Mouse (Mus musculus): ENCODE results near the gene Rab22a. TPM values are rescaled to one million over a fixed set of nuclear protein-coding genes. Genes with fewer than 3 reads are reported as not detected.
A peak's percentile ranks its signal among the peaks of the same experiment; 100 is the strongest.

The Rab22a gene
- polyA plus RNA-seq, 1 experiment from 2014 or later = 33.0 TPM

DNA sequence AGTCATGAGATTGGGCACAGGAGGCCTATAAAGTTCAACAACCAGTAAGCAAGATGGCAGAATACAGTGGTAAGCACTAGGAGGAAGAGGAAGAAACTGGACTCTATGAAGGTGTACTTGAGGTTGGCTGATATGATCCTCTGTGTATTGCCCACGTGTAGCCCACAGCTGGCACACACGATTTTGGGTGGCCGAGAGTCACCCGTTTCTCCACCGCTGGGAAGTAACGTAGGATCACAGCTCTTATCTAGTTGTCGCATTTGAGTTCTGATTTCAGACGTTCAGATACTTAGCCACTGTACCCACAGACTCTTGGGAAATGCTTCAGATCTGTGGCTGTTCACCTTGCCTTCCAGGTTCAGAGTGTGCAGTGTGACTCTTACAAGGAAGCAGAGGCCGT, 78.7 kb downstream of the Rab22a start:
- no peaks in the 10 kb centered on the region for H3K9me3 ChIP-seq (replicated peaks; ENCODE audit: low read length)
- H3K4me1 ChIP-seq (replicated peaks; ENCODE audit: insufficient read depth, low read length) = peaks cover 14% of the 10 kb centered on the region
- ATAC-seq (replicated peaks; ENCODE audit: low FRiP score, low read depth) = no peak
- H3K9ac ChIP-seq (ENCODE audit: low read depth, low read length) = peak overlapping the region; percentile 81
- H3K4me2 ChIP-seq (ENCODE audit: low read length) = peak overlapping the region; percentile 77
- peak overlapping the region; percentile 83 for H3K4me3 ChIP-seq (replicated peaks; ENCODE audit: low read depth, low read length)
- no peaks in the 10 kb centered on the region for H3K27me3 ChIP-seq (ENCODE audit: insufficient read depth, low read length)
- no peak for DNase-seq (ENCODE audit: low spot score)
- no peak for TF ChIP-seq CTCF (IDR thresholded peaks at IDR 0.05; ENCODE audit: low read depth)
- no peak overlapping the region for H3K27ac ChIP-seq
- WGBS = 77% methylated on average over 9 of the region's 9 CpGs
- H3K36me3 ChIP-seq (ENCODE audit: insufficient read depth, low read length) = no peaks in the 10 kb centered on the region

DNA sequence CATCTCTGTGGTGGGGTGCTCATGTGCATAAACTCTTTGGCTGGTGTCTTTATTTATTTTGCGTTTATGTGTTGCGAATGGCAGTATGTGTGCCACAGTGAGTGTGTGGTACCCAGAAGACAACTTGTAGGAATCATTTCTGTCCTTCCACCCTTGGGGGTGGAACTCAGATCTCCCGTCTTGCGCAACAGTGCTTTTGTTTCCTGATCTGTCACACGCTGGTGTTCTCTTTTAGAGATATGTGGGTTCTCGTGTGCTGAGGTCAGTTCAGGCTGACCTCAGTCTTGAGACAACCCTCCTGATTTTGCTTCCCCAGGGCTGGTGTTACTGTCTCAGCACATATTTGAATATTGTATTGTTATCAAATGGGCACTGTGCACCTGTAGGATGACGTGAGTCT, 79.5 kb downstream of the Rab22a start:
- no peak for DNase-seq (ENCODE audit: low spot score)
- 85% methylated on average over 7 of the region's 7 CpGs for WGBS
- Histone ChIP-seq H3K4me2 (ENCODE audit: low read length) (no peak overlapping the region), H3K4me1 (replicated peaks; ENCODE audit: insufficient read depth, low read length) (peaks cover 14% of the 10 kb centered on the region), H3K27me3 (ENCODE audit: insufficient read depth, low read length) (no peaks in the 10 kb centered on the region), H3K4me3 (replicated peaks; ENCODE audit: low read depth, low read length) (no peak overlapping the region), H3K9ac (ENCODE audit: low read depth, low read length) (no peak overlapping the region), H3K27ac (no peak overlapping the region), H3K9me3 (replicated peaks; ENCODE audit: low read length) (no peaks in the 10 kb centered on the region), H3K36me3 (ENCODE audit: insufficient read depth, low read length) (no peaks in the 10 kb centered on the region)
- ATAC-seq (replicated peaks; ENCODE audit: low FRiP score, low read depth) = no peak
- TF ChIP-seq CTCF (IDR thresholded peaks at IDR 0.05; ENCODE audit: low read depth) = no peak

DNA sequence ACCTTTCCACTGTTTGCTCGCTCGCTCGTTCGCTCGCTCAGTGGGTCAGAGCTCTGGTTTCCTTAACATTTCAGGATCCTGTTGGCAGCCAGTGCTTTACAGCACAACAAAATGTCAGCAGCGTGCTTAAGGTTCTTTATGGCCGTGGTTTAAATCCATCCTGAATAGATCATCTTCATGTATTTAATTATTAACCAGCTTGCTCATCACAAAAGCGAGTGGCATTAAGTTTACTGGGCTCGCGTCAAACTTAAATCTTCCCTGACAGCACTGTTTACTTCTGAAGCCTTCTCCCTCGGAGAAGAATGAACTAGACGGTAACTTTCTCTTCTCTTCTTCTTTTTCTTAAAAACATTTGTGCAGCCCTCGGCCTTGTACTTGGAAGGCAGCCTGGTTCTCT, 82.5 kb downstream of the Rab22a start:
- TF ChIP-seq CTCF (IDR thresholded peaks at IDR 0.05; ENCODE audit: low read depth) = no peak
- WGBS = 52% methylated on average over 13 of the region's 13 CpGs
- Histone ChIP-seq H3K36me3 (ENCODE audit: insufficient read depth, low read length) (no peaks in the 10 kb centered on the region), H3K27me3 (ENCODE audit: insufficient read depth, low read length) (no peaks in the 10 kb centered on the region), H3K9ac (ENCODE audit: low read depth, low read length) (peak overlapping the region; percentile 9; the same call in 1 of the 2 replicates), H3K4me2 (ENCODE audit: low read length) (no peak overlapping the region), H3K4me1 (replicated peaks; ENCODE audit: insufficient read depth, low read length) (peaks cover 14% of the 10 kb centered on the region), H3K27ac (peak overlapping the region; percentile 51), H3K9me3 (replicated peaks; ENCODE audit: low read length) (no peaks in the 10 kb centered on the region), H3K4me3 (replicated peaks; ENCODE audit: low read depth, low read length) (no peak overlapping the region)
- no peak for DNase-seq (ENCODE audit: low spot score)
- ATAC-seq (replicated peaks; ENCODE audit: low FRiP score, low read depth) = no peak

DNA sequence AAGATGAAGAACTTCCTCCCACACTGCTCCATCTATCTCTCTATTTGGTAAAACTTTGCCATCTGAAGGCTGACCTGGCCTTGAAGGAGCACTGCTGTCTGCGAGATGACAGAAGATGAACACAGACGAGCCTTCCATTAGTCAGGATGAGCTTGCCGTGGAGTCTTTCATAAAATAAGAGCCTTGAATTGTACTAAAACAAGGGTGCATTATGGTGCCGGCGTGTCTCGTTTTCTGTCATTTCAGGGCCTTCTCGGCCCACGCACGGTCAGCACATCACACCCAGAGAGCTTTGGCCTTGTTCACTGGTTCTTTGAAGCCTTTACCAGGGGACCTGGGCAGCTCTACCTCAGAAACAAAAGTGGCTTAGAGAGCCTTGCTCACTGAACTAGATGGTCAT, 83.2 kb downstream of the Rab22a start:
- no peak for TF ChIP-seq CTCF (IDR thresholded peaks at IDR 0.05; ENCODE audit: low read depth)
- no peaks in the 10 kb centered on the region for H3K27me3 ChIP-seq (ENCODE audit: insufficient read depth, low read length)
- no peak for DNase-seq (ENCODE audit: low spot score)
- no peaks in the 10 kb centered on the region for H3K9me3 ChIP-seq (replicated peaks; ENCODE audit: low read length)
- H3K9ac ChIP-seq (ENCODE audit: low read depth, low read length) = peak overlapping the region; percentile 9; the same call in 1 of the 2 replicates
- no peak overlapping the region for H3K4me3 ChIP-seq (replicated peaks; ENCODE audit: low read depth, low read length)
- no peak overlapping the region for H3K27ac ChIP-seq
- peaks cover 14% of the 10 kb centered on the region for H3K4me1 ChIP-seq (replicated peaks; ENCODE audit: insufficient read depth, low read length)
- no peak overlapping the region for H3K4me2 ChIP-seq (ENCODE audit: low read length)
- ATAC-seq (replicated peaks; ENCODE audit: low FRiP score, low read depth) = no peak
- no peaks in the 10 kb centered on the region for H3K36me3 ChIP-seq (ENCODE audit: insufficient read depth, low read length)
- 79% methylated on average over 9 of the region's 9 CpGs for WGBS

DNA sequence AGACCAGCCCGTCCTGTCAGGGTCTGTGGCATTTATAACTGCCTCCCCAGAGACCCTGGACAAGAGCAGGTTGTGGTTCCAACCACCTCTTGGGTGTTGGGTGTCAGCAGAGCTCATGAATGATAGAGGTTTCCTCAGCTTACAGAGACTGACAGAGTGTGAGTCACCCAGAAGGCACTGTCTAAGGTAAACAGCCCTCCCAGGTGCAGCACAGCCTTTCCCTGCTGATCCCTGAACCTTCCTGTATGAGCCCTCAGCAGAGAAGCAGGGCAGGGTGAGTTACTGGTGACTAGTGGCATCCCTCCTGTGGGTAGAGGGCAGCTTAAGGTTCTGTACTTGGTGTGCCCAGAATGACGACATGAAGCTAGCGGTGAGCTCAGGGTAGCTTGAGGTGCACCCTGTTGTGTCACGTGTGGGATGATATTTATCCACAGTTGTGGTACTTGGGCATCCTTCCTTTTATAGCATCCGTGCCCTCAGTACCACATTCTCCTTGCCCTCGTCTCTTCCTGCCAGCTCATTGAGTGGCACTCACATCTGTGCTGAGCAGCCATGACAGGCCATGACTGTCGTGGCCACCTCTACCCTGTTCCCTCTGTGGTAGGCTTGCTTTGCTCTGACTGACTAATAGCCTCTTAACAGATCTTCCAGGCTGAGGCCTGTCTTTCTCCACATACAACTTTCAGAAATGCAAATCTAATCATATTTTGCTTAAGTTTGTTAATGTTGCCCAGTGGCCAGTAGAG, 84.7 kb downstream of the Rab22a start:
- no peak for TF ChIP-seq CTCF (IDR thresholded peaks at IDR 0.05; ENCODE audit: low read depth)
- Histone ChIP-seq H3K27me3 (ENCODE audit: insufficient read depth, low read length) (no peaks in the 10 kb centered on the region), H3K27ac (no peak overlapping the region), H3K4me1 (replicated peaks; ENCODE audit: insufficient read depth, low read length) (peaks cover 4% of the 10 kb centered on the region; the same call in 1 of the 2 replicates), H3K4me2 (ENCODE audit: low read length) (no peak overlapping the region), H3K9ac (ENCODE audit: low read depth, low read length) (no peak overlapping the region), H3K4me3 (replicated peaks; ENCODE audit: low read depth, low read length) (no peak overlapping the region), H3K36me3 (ENCODE audit: insufficient read depth, low read length) (no peaks in the 10 kb centered on the region), H3K9me3 (replicated peaks; ENCODE audit: low read length) (no peaks in the 10 kb centered on the region)
- DNase-seq (ENCODE audit: low spot score) (no peak), ATAC-seq (replicated peaks; ENCODE audit: low FRiP score, low read depth) (0 out of 2 replicates have a peak, but pooled peaks have one; percentile 13)
- 82% methylated on average over 7 of the region's 7 CpGs for WGBS

DNA sequence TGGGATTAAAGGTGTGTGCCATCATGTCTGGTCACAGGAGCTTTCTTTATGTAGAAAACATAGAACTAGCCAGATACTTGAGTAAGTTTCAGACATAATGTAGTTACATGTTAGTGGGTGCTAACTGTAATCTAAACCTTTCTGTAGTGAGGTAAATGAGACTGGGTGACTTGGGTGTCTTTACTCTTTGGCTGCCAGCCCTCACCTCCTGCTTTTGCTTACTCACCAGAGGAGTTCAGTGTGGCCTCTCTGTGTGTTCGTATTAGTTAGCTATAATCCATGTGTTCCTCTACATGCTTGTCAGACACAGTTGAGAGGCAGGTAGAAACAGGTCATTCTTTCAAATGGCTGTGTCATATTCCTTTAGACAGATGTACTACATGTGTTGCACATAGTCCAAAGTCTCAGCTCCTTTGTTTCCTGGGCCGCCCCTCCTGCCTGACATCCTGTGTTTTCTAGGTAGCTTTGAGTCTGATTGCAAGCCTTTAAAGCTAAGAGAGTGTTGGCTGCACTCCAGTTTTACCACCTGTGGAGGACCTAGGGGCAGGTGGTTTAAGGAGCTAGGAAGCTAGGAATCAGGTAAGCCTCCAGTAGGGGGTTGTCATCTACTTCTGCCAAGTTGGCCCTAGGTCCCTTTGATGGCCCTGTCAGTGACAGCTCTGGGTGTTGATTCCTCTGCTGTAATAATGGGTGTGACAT, 89.5 kb downstream of the Rab22a start:
- DNase-seq (ENCODE audit: low spot score) (no peak), ATAC-seq (replicated peaks; ENCODE audit: low FRiP score, low read depth) (peak; percentile 46; the same call in 1 of the 2 replicates)
- WGBS = 77% methylated on average over 2 of the region's 2 CpGs
- Histone ChIP-seq H3K27me3 (ENCODE audit: insufficient read depth, low read length) (no peaks in the 10 kb centered on the region), H3K4me3 (replicated peaks; ENCODE audit: low read depth, low read length) (no peak overlapping the region), H3K9ac (ENCODE audit: low read depth, low read length) (no peak overlapping the region), H3K27ac (no peak overlapping the region), H3K4me1 (replicated peaks; ENCODE audit: insufficient read depth, low read length) (no peaks in the 10 kb centered on the region), H3K9me3 (replicated peaks; ENCODE audit: low read length) (no peaks in the 10 kb centered on the region), H3K4me2 (ENCODE audit: low read length) (no peak overlapping the region), H3K36me3 (ENCODE audit: insufficient read depth, low read length) (no peaks in the 10 kb centered on the region)
- TF ChIP-seq CTCF (IDR thresholded peaks at IDR 0.05; ENCODE audit: low read depth) = no peak
